Mouse (Mus musculus) MEL (cell line): ENCODE measurements around the gene Zc2hc1b. TPM values are rescaled to one million over a fixed set of nuclear protein-coding genes. Genes with fewer than 3 reads are reported as not detected.
A peak's percentile ranks its signal among the peaks of the same experiment; 100 is the strongest.

Experiments
- DNase-seq: peaks from one replicate; pipeline ENCODE4 v3.0.0; 2011; ENCODE audit warnings: low read depth, low spot score
- H3K27ac ChIP-seq: 2 replicates; pipeline ENCODE4 v1.5.1; 2012; ENCODE audit warnings: low read depth, mild to moderate bottlenecking, control low read depth, low read length, moderate library complexity; ENCODE audit not compliant: control insufficient read depth
- H3K27me3 ChIP-seq, 2 experiments: fragments of 150-350 bp in 1 of 2; sonication (generic) in 1 of 2; 2 replicates each; pipeline ENCODE4 v1.6.1; 2012; ENCODE audit warnings: low read length in 2 of 2, mild to moderate bottlenecking in 2 of 2, improper control_type of control experiment in 1 of 2, moderate library complexity in 1 of 2; ENCODE audit not compliant: insufficient read depth in 2 of 2, control insufficient read depth in 1 of 2
- H3K36me3 ChIP-seq, 2 experiments: 2 replicates each; pipeline ENCODE4 v1.6.1; 2012 to 2014; ENCODE audit warnings: low read length in 2 of 2, improper control_type of control experiment in 1 of 2, inconsistent platforms in 1 of 2, mild to moderate bottlenecking in 1 of 2; ENCODE audit not compliant: insufficient read depth in 2 of 2, control insufficient read depth in 1 of 2
- H3K4me1 ChIP-seq, 2 experiments: fragments of 150-350 bp in 1 of 2; sonication (generic) in 1 of 2; 2 replicates each; pipeline ENCODE4 v1.6.1; 2012; ENCODE audit warnings: low read length in 2 of 2, improper control_type of control experiment in 1 of 2, mild to moderate bottlenecking in 1 of 2; ENCODE audit not compliant: insufficient read depth in 2 of 2, control insufficient read depth in 1 of 2
- H3K4me3 ChIP-seq, 2 experiments: fragments of 150-350 bp in 1 of 2; sonication (generic) in 1 of 2; 2 replicates each; pipeline ENCODE4 v1.5.1; 2012; ENCODE audit warnings: low read depth in 2 of 2, low read length in 2 of 2, mild to moderate bottlenecking in 2 of 2, moderate library complexity in 2 of 2, control low read depth in 1 of 2, improper control_type of control experiment in 1 of 2; ENCODE audit not compliant: control insufficient read depth in 1 of 2, insufficient read depth in 1 of 2
- H3K79me2 ChIP-seq: 2 replicates; pipeline ENCODE4 v1.6.1; 2012; ENCODE audit warnings: mild to moderate bottlenecking, low read length, moderate library complexity; ENCODE audit not compliant: control insufficient read depth, poor library complexity, insufficient read depth
- H3K9ac ChIP-seq: 2 replicates; pipeline ENCODE4 v1.6.1; 2012; ENCODE audit warnings: low read depth, mild to moderate bottlenecking, control low read depth, low read length, moderate library complexity; ENCODE audit not compliant: control insufficient read depth, poor library complexity, severe bottlenecking
- H3K9me3 ChIP-seq: fragments of 150-350 bp; sonication (generic); replicated peaks from 2 replicates; pipeline ENCODE4 v1.6.1; 2012; ENCODE audit warnings: mild to moderate bottlenecking, low read length, improper control_type of control experiment, moderate library complexity; ENCODE audit not compliant: insufficient read depth
- ELF1 ChIP-seq: IDR thresholded peaks from 2 replicates; pipeline ENCODE4 v1.6.1; 2014; ENCODE audit warnings: low read depth, mild to moderate bottlenecking, inconsistent platforms, low read length, improper control_type of control experiment, moderate library complexity
- EP300 ChIP-seq, 2 experiments: IDR thresholded peaks; 2 replicates each; pipeline ENCODE4 v1.6.1; 2011; ENCODE audit warnings: improper control_type of control experiment in 2 of 2, low read length in 2 of 2, low read depth in 1 of 2, mild to moderate bottlenecking in 1 of 2
- GABPA ChIP-seq: IDR thresholded peaks from 2 replicates; pipeline ENCODE4 v1.6.1; 2012; ENCODE audit warnings: low read depth, mild to moderate bottlenecking, inconsistent platforms, low read length, improper control_type of control experiment, moderate library complexity
- JUND ChIP-seq: IDR thresholded peaks from 2 replicates; pipeline ENCODE4 v1.6.1; 2011; ENCODE audit warnings: low read depth, mild to moderate bottlenecking, improper control_type of control experiment, low read length
- KAT2A ChIP-seq: conservative IDR thresholded peaks from 2 replicates; pipeline ENCODE4 v1.6.1; 2012; ENCODE audit warnings: low read depth, low read length, improper control_type of control experiment, inconsistent platforms
- MAFK ChIP-seq: IDR thresholded peaks from 2 replicates; pipeline ENCODE4 v1.6.1; 2011; ENCODE audit warnings: low read depth, mild to moderate bottlenecking, low read length, improper control_type of control experiment, borderline replicate concordance
- MAX ChIP-seq: IDR thresholded peaks from 2 replicates; pipeline ENCODE4 v1.6.1; 2011; ENCODE audit warnings: low read length, improper control_type of control experiment
- MEF2A ChIP-seq: IDR thresholded peaks from 2 replicates; pipeline ENCODE4 v1.6.1; 2014; ENCODE audit warnings: low read depth, mild to moderate bottlenecking, inconsistent platforms, low read length, improper control_type of control experiment; ENCODE audit not compliant: poor library complexity, insufficient replicate concordance, severe bottlenecking; ENCODE audit errors: extremely low read depth
- NELFE ChIP-seq: IDR thresholded peaks from 2 replicates; pipeline ENCODE4 v1.6.1; 2011; ENCODE audit warnings: low read depth, low read length, improper control_type of control experiment
- POLR2A ChIP-seq, 2 experiments: IDR thresholded peaks; 2 replicates each; pipeline ENCODE4 v1.6.1; 2011 to 2012; ENCODE audit warnings: low read length in 2 of 2, mild to moderate bottlenecking in 2 of 2, control low read depth in 1 of 2, improper control_type of control experiment in 1 of 2, low read depth in 1 of 2, moderate library complexity in 1 of 2; ENCODE audit not compliant: control insufficient read depth in 1 of 2, insufficient read depth in 1 of 2, poor library complexity in 1 of 2
- RCOR1 ChIP-seq: IDR thresholded peaks from 2 replicates; pipeline ENCODE4 v1.6.1; 2012; ENCODE audit warnings: low read depth, mild to moderate bottlenecking, inconsistent platforms, low read length, improper control_type of control experiment
- TCF12 ChIP-seq: IDR thresholded peaks from 2 replicates; pipeline ENCODE4 v1.6.1; 2014; ENCODE audit warnings: low read depth, mild to moderate bottlenecking, inconsistent platforms, low read length, improper control_type of control experiment, moderate library complexity
- UBTF ChIP-seq: IDR thresholded peaks from 2 replicates; pipeline ENCODE4 v1.6.1; 2012; ENCODE audit warnings: low read depth, mild to moderate bottlenecking, inconsistent platforms, low read length, improper control_type of control experiment, moderate library complexity, borderline replicate concordance; ENCODE audit not compliant: insufficient read depth
- ZC3H11A ChIP-seq: IDR thresholded peaks from 2 replicates; pipeline ENCODE4 v1.6.1; 2012; ENCODE audit warnings: low read depth, mild to moderate bottlenecking, inconsistent platforms, low read length, improper control_type of control experiment
- ZMIZ1 ChIP-seq: IDR thresholded peaks from 2 replicates; pipeline ENCODE4 v1.6.1; 2012; ENCODE audit warnings: low read depth, mild to moderate bottlenecking, inconsistent platforms, low read length, improper control_type of control experiment, moderate library complexity
- polyA plus RNA-seq, 2 experiments: library from polyadenylated mRNA; stranded (reverse) in 1 of 2; unstranded in 1 of 2; fragments of >175 nt in 1 of 2; fragments of >200 nt in 1 of 2; gene quantifications; 2 replicates each; pipeline versions ENCODE4 v1.2.1 to v1.2.4; 2012; ENCODE audit warnings: low replicate concordance in 2 of 2, low read depth in 1 of 2; ENCODE audit not compliant: insufficient read length in 2 of 2, insufficient read depth in 1 of 2, missing spikeins in 1 of 2
- total RNA-seq: library from RNA; depleted of rRNA; stranded (reverse); fragments of 300-350 nt; gene quantifications from 2 replicates; pipeline ENCODE4 v1.2.3, GENCODE M21; 2012

The Zc2hc1b gene
- total and polyA plus RNA-seq, 3 experiments = 0.07 TPM; not detected in 2

- H3K9ac ChIP-seq = no peak overlapping the region
- no peaks in the 10 kb centered on the region; a peak in 1 of 4 replicates for H3K4me1 ChIP-seq
- H3K27me3 ChIP-seq = no peaks in the 10 kb centered on the region
- TF ChIP-seq MEF2A = no peak
- TF ChIP-seq JUND = no peak
- no peak for TF ChIP-seq MAFK
- TF ChIP-seq GABPA = no peak
- no peak for TF ChIP-seq TCF12
- no peak for TF ChIP-seq ELF1
- no peak for TF ChIP-seq MAX
- TF ChIP-seq, all 39 proteins: peak for 0
- no peaks in the 10 kb centered on the region for H3K79me2 ChIP-seq
- H3K4me3 ChIP-seq = no peak overlapping the region
- no peak overlapping the region for H3K27ac ChIP-seq
- H3K9me3 ChIP-seq = no peaks in the 10 kb centered on the region
- no peaks in the 10 kb centered on the region for H3K36me3 ChIP-seq
- DNase-seq = no peak
These were observed 24.0 kb upstream of the Zc2hc1b start for GRCm38 (mm10) chr10:13201741-13202293.

GRCm38 (mm10) chr10:13200862-13201261 lies 23.0 kb upstream of the Zc2hc1b start:
- TF ChIP-seq RCOR1 (no peak), NELFE (no peak), MAX (no peak), ZMIZ1 (no peak), ZC3H11A (no peak), POLR2A (IDR thresholded peaks at IDR 0.05; ENCODE audit: control insufficient read depth in 1 of 2, insufficient read depth in 1 of 2, low read depth in 1 of 2, low read length in 2 of 2, poor library complexity in 1 of 2) (no peak), KAT2A (no peak), UBTF (no peak)
- DNase-seq = peak; percentile 40
- Histone ChIP-seq H3K9me3 (no peaks in the 10 kb centered on the region), H3K27ac (no peak overlapping the region), H3K4me3 (no peak overlapping the region), H3K4me1 (no peaks in the 10 kb centered on the region; a peak in 1 of 4 replicates), H3K79me2 (no peaks in the 10 kb centered on the region), H3K36me3 (no peaks in the 10 kb centered on the region), H3K27me3 (no peaks in the 10 kb centered on the region), H3K9ac (no peak overlapping the region)

- no peaks in the 10 kb centered on the region for H3K79me2 ChIP-seq
- TF ChIP-seq EP300 (IDR thresholded peaks at IDR 0.05; ENCODE audit: low read depth in 1 of 2, low read length in 2 of 2) = 0 out of 4 replicates have a peak, but pooled peaks of 1 of the 2 experiments have one; percentile 21
- no peak for TF ChIP-seq POLR2A (IDR thresholded peaks at IDR 0.05; ENCODE audit: control insufficient read depth in 1 of 2, insufficient read depth in 1 of 2, low read depth in 1 of 2, low read length in 2 of 2, poor library complexity in 1 of 2)
- no peak for TF ChIP-seq MEF2A
- H3K27ac ChIP-seq = no peak overlapping the region
- no peaks in the 10 kb centered on the region; a peak in 1 of 4 replicates for H3K4me1 ChIP-seq
- no peaks in the 10 kb centered on the region for H3K9me3 ChIP-seq
- H3K9ac ChIP-seq = no peak overlapping the region
- H3K36me3 ChIP-seq = no peaks in the 10 kb centered on the region
- peak; percentile 54 for DNase-seq
- no peaks in the 10 kb centered on the region for H3K27me3 ChIP-seq
- H3K4me3 ChIP-seq = no peak overlapping the region
These were observed 21.4 kb upstream of the Zc2hc1b start for GRCm38 (mm10) chr10:13199234-13199633.
